Mouse (Mus musculus) urinary bladder, postnatal 25 days (tissue): ENCODE measurements around the gene Zc3h18.

Experiments
- DNase-seq: peaks from one replicate; pipeline ENCODE4 v3.0.0; 2022; ENCODE audit warnings: low spot score

Gene Zc3h18

DNA sequence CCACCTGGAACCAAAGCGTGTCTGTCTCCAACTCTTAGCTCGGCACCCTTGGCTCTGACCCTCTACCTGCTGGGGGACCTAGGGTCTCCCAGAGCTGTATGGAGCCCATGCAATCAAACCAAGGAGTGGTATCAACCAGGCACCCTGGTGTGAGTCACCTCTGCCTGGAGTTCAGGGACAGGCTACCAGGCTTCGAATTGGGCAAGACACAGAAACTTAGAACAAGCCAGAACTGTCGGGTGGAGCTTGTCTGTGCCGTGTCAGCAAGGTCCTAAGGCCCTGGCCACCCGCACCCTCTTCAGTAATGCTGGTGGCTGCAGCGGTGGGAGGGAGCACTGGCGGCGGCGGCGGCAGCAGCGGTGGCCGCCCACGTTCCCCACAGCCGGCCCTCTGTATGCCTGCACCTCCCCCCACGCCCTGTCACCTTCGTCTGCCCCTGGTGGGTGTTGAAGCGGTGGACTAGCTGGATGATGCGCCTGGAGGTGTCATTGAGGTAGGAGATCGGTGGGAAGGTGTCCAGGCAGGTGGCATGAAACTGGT, 60.2 kb downstream of the Zc3h18 start:
- DNase-seq = no peak

DNA sequence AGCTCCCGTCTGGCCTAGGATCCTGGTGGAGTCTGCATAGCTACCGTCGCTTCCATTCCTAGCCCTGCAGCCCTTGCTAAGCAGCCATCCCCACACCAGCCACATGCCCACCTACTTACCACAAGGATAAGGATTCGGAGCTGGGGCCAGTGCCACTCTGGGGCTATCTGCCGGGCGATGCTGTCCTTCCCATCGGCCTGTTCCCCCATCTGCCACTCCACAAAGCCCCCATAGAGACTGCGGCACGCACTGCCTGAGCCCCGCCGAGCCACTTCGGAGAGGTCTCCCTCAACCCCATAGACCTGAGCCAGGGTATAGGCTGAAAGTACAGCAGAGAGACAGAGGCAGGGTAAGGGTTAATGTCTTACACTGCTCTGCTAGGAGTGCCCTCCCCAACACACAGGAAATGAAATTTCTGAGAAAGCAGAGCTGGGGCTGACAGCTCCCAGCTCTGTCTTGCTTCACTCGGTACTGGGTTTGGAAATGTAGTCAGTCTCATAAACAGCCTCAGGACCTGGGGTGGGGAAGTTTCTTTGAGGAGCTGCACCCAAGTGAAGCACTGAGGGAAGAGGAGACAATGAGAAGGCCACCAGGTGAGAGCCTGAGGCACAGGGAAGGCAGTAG, 61.4 kb downstream of the Zc3h18 start:
- DNase-seq = no peak

DNA sequence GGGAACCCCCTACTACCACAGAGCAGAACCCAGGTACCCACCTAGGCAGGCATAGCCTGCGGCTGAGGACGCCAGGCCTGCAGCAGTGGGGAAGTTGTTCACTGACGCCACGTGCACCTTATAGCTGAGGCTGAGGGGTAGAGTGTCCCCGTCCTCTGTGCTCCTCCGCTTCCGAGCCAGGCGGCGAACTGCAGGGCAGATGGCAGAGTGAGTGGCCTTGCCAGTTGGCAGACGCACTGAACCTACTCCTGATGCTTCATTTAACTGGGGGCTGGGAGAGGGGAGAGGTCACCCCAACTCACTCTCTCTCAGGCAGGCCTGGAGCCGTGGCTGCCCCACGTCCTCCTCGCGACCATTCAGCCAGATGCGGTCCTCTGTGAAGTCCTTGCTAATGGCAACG, 62.9 kb downstream of the Zc3h18 start:
- no peak for DNase-seq

DNA sequence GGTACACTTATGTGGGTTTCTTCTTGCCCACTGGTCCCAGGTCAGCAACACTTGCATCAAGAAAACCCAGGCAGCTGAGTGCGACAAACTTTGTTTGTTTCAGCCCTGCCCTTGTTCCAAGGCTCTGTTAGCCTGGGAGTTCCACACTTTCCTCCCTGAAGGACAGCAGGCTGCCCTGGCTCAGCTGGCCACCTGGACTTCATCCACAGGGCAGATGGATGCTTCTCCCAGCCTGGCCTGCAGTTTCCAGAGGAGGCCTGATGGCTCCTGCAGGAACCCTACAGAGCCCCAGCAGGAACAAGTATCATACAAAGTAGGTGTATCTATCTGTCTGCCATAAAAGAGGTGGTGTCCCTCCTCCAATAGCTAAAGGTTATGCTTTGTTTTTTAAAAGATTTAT, 64.9 kb downstream of the Zc3h18 start:
- no peak for DNase-seq

DNA sequence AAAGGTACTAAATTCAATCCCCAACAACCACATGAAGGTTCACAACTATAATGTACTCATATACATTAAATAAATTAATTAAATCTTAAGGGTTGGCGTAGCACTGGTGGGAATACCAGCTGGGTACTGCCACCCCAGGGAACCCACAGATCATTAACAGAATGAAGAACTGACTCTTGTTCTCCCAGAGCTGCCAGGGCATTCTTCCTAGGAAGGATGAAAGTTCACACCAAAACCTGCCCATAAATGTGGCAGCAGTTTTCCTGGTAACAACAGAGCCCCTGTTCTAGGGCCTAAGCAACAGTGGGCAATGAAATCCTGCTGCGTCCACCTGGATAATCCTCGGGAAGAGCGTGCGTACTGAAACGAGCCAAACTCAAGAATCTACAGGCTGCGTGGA, 65.9 kb downstream of the Zc3h18 start:
- DNase-seq = no peak

DNA sequence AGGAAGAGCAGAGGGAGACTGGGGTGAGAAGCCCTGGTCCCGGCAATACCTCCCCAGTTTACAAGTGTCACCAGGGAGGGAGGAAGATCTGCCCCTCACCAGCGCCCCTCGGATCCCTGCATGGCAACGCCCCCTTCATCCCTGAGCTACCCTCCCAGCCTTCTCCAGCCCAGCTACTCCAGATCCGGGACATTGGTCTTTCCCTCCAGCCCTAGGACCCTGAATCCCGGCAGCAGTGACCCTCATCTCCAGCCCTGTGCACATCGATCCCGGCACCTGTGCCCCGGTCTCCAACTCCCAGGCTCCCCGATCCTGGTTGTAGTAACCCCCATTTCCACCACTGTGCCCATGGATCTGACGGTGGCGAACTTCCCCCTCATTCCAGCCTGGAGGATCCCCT, 66.4 kb downstream of the Zc3h18 start:
- no peak for DNase-seq

DNA sequence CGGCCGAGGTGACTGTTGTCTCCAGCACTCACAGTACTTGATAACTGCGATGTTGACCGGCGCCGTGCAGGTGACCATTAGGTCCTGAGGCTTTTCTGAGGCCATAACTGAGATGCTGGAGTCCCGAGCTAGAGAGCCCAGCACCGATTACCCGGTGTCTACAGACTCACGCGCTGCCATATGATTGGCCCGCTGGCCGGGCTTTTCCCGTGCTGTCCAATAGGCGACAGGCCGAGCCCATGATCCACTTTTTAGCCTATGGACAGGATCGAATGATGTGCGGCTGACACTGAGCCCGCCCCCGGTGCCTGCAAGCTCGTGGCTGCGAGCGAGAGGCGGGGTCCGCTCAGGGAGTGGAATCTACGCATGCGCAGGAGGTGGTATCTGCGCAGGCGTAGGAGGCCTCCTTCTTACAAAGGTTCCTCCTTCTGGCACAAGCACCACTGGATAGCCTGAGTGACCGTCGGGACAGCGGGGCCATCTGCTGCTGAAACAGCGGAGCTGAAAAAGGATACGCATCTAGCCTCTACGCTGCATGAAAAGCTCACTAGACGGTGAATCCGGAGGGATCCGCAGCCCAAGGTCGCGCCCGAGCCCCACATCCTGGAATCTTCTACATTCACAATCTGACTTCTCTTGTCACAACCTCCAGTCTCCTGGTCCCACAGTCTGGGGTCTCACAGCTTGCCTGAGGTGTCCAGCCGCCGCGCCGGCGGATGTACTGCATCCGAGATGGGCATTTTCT, 67.0 kb downstream of the Zc3h18 start, which contains the start of gene Mvd:
Gene Mvd (minus strand): TSS at position 161 of the 745 bp plus-strand sequence.
- DNase-seq = peak; percentile 94

DNA sequence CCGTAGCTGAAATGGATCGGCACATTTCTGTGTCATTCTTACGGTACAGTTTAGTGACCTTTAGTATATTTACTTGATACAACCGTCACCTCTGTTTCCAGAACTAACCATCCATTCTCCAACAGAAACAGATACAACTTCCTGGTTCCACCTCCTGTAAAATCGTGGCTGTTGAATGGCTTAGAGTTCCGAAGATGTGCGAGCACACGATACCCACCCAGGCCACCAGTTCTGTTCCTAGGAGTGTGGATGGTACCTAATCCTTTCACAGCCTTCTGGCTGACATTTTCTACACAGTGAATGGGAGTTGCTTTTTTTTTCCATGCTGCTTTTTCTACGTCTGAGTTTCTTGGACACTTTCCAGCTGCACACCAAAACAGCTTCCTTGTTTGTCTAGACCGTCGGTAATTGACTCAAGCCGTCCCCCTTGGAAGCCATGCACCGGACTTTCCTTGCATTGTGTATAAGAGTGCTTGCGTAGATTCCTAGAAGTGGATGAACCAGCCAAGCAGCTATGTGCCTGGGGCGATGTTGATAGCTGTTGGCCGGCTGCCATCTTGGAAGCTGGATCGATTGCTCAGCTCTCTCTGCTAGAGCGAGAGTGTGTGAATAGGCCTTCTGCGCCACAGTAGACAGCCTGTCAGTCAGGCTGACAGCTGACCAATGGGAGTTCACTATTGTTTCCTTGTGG, 67.8 kb downstream of the Zc3h18 start:
- peak; percentile 82 for DNase-seq

DNA sequence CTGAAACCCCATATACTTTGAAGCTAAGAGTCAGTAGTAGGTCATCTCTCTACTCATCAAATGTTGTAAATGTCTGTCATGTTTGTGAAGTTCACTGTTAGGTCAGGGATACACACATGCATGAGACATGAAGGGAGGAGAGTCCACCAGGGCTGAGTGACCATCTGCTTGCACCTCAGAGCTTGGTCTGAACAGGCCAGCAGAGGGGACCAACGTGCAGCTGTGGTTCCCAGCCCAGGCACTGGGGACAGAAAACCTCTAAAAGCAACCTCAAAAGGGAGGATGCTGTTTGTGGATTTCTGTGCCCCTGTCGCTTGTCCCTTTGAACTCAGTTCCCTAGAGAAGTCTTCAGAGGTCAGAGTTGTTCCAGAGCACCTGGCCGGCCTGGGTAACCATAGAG, 68.8 kb downstream of the Zc3h18 start:
- DNase-seq = no peak

DNA sequence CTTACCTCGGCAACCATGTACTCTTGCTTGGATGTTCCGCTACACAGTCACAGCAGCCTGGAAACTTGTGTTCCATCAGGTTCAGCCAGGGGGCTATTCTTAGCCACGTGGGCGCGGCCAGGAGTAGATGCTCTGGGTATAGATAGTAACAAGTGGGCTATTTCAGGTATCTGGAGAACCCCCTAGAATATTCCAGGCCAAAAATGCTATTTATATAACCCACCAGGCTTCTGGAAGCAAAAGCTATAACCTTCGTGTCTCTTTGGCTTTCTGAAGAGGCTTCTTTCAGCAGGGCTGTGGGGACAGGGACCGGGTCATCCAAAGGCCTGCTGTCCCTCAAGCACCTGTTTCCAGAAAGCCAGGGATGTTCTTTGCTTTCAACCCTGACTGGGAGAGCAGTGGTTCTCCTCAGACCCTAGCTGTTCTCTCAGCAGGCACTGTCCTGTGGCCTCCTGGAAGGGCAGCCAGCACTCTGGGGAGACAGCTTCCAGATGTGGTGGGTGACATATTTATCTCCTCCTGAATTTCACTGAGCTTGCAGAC, 74.8 kb downstream of the Zc3h18 start:
- DNase-seq = no peak

DNA sequence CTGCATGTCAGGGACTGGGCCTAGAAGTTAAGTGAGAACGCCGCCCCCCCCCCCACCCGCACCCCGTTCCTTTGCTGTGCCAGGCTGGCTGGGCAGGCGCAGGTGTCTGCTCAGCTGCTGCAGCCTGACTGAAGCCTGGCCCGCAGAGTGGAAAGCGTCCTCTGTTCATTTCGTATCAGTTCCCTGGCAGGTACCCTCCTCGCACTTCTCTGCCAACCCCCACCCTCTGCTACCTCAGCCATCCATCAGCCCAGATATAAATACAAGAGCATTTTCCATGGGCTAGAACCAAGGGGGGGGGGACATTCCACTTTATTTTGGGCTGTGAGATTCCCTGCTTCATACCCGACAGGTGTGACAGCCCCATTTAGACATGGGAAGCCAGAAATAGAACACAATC, 75.7 kb downstream of the Zc3h18 start:
- DNase-seq = no peak

DNA sequence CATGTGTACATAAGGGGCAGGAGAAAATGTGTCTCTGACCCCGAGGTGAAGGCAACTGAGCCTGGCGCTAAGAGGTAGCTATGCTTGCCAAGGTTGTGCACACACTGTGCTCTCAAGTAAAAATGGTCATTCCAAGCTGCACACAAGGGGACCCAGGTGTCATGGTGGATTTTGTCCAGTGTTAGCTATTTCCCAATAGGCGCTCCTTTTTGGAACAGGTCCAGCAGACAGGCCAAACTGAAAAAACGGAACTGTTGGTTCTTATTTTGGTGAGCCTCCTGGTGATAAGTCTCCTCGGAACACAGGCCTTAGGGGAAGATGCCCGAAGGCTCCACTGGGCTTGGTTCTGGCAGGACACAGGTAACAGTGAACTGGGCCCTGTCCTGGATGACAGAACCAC, 78.0 kb downstream of the Zc3h18 start:
- DNase-seq = no peak

DNA sequence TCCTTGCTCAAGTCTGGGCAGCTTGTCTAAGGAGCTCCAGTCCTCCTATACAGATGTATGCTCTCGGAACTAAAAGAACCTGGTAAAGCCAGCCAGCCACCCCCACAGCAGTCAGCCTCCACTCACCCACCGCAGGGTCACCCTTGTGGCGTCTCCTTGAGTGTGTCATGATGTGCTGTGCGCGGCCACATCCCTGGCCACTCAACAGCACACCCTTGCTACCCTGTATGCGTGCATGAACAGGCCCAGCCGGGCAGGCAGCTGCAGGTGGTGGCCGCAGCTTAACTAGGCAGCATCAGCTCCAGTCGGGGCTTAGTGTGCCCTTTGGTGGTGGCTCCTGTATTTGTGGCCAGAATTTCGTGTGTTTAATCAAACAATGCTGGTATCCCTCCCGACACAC, 80.8 kb downstream of the Zc3h18 start:
- peak; percentile 21 for DNase-seq

DNA sequence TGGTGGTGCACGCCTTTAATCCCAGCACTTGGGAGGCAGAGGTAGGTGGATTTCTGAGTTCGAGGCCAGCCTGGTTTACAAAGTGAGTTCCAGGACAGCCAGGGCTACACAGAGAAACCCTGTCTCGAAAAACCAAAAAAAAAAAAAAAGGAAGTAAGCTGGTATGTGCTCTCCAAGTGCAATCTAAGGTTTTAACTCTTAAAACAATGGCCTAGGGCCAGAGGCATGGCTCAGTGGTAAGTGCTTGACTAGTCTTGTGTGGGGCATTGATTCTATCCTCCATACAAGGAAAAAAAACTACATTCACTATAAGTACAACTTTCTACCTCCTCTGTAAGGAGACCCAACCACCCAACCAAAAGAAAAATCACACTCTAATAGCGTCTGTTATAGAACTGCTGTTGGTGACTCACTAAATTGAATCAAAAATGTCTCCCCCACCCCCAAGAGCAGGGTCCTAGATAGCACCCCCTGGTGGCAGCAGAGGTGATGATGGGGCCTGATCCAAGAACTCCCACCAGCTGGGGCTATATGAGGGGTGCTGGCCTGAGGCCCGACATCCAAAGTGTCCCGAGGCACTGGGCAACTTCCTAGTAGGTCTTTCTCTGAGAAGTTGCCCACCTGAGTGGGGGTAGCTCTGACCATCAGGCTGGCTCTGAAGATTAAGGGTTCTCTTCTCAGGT, 83.0 kb downstream of the Zc3h18 start:
- no peak for DNase-seq

DNA sequence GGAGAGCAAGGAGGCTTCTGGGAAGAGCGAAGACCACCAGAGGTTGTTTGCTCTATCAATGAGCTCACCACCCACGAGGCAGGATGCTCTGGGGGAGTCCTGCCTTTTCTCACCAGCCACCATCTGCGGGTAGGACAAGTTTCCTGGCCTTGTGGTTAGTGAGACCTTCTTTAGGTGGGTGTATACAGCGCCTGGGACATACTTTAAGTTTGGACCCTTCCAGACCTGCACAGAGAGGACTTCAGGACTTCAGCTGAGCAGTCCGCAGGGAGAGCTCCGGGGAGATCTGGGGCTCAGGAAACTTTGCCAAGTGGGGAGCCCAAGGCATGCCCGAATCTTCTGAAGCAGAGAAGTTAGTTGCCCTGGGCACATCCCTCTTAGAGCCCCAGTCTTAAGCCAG, 83.6 kb downstream of the Zc3h18 start:
- DNase-seq = no peak

DNA sequence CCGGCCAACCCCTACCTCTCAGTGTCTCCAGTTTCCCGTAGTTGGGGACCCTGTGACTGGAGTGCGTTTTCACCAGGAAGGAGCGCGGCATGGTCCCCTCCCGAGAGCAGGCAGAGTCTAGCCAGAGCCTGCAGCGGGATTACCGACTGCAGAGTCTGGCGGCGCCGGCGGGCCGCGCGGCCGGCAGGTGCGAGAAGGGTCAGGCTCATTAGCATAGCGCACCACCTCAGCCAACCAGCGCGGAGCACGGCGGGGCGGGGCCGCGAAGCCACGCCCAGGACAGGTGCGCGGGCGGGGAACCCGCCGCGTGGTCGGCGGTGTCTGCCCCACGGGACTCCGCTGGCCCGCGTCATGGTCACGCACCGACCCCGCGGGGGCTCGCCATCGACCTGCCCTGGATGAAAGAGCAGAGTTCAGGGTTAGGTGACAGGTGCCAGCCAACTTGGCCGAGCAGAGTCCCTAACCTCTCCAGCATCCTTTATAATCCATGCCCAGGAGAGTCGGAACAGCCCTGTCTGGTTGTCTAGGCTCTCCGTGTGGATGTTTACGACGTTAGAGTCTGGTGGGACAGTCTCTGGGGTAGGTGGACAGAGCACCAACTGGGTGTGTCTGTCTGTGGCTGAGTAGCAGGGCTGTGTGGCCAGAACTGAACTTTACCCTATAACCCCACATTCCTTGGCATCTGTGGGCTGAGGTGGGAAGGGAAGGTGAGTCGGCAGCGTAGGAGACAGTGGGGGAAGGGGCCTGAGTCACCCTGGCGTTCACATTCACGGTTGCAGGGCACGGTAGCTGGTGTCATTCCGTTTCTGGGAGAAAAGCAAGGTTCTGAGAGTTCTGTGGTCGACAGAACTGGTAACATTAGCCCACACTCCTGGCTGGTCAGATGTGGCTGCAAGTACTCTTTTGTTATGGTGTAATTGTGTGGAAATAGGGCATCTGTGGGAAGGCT, 84.4 kb downstream of the Zc3h18 start, which contains the start of gene Snai3:
Gene Snai3 (minus strand): TSS at position 210 of the 949 bp plus-strand sequence.
- DNase-seq = peak; percentile 68

DNA sequence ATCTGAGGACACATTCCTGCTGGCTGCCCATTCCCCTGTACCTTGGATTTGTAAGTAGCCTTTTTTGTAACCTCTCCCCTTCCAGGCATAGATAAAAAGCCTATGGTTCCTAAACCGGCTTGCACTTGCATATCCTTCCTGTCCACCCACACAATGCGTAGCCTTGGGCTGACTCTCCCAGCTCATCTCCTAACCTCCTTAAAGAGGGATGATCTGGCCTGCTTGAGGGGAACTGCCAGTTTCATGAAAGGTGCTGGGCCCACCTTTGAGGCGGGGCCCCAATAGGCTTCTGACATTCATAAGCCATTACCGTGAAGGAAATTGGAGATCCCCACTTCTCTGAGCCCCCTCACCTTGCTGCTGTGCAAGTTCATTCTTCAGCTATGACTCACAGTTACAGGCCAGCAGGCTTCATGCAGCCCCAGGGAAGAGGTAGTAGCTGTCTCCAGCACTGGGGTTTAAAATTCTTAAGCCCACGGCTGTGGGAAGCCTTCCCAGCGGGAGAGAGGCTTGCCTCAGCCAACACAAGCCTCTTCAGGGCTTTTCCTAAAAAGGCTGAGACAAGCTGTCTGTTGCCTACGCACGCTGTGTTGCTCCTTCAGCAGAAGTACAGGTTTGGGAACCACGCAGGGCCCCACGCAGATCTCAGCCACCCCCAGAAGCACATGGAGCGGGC, 85.2 kb downstream of the Zc3h18 start:
- DNase-seq = no peak

DNA sequence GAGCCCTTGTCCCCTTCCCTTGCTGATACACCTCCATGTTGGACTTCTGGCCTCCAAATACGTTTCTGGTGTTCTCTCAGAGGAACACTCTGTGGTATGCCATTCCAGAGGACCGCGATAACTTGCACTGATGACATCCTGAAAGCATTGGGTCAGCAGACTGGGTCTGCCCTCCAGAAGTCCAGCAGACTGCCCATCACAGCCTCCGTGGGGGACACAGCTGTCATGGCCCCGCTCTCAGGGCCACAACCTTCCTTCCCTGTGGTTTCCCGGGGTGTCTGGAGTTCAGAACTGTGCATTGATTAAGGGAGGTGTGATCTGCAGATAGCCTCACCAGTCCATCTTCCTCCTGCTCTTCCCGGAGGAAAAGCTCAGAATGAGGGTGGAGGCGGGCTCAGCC, 86.1 kb downstream of the Zc3h18 start:
- DNase-seq = no peak

DNA sequence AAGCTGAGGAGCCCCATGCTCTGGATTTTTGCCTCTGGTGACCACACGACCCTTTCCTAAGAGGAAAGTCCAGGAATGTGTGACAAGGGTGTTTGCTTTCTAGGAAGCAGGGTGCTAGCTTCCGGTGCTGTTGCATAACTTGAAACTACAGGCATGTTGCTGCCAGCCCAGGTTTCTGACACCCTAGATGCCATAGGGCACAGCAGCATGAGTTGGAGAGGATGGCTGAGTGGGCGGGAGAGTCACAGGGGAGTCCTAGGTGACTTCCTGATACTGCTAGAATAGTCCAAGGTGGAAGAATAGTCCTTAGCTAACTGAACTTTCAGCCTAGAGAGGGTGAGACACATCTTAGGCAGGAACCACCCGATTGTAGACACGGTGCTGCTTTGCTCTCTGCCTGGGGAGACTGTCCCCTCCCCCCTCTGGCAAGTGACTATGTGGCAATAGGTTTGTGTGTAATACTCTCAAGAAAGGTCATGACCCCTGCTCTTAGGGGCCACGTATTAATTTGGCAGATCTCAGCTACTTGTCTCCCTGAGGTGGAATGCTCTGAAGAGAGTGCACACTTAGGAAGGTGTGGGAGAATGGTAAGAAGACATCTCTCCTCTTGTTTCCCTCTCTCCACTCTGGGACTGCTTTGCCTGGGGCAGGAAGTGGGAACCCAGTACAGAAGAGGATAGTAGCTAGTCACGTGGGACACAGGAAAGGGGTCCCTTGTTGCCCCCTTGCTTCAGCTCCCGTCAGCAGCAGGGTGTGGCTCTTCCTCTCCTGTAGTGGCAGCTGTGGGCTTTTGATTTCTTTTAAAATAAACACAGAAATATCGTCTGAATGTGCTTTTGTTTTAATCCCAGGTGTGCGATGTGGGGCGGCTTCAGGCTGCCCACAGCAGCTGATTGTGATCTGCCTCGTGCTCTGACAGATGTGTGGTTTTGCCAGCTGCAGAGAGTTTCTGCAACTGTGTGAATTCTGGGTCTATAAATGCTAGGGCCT, 87.5 kb downstream of the Zc3h18 start:
- DNase-seq = peak; percentile 22
